Mouse (Mus musculus) G1E (cell line): ENCODE measurements at regions not wholly inside any gene's neighbourhood (a gene's known extent, or its start where the extent isn't known, plus 50 kb on each side); places are given as distances from the start of the nearest gene placed in this dataset.

Experiments used
- CTCF ChIP-seq: IDR thresholded peaks from 2 replicates; pipeline ENCODE4 v1.5.1; 2012; ENCODE audit warnings: low read depth, low read length, inconsistent platforms, mixed read lengths
- GATA1 ChIP-seq: IDR thresholded peaks from 2 replicates; pipeline ENCODE4 v1.6.1; 2012; ENCODE audit warnings: borderline replicate concordance, low read length, inconsistent platforms, mixed read lengths
- TAL1 ChIP-seq: conservative IDR thresholded peaks from 2 replicates; pipeline ENCODE4 v1.6.1; 2012; ENCODE audit warnings: low read depth, low read length, inconsistent platforms, mixed read lengths

- TF ChIP-seq GATA1 = no peak
- no peak for TF ChIP-seq CTCF
- no peak for TF ChIP-seq TAL1
Measured at GRCm38 (mm10) chr15:93712594-93712993, 116.9 kb upstream of the Prickle1 start.
